Mouse (Mus musculus) G1E-ER4 (cell line): ENCODE results near the gene Wfdc15a. TPM values are rescaled to one million over a fixed set of nuclear protein-coding genes. Genes with fewer than 3 reads are reported as not detected.

ENCODE experiments used
- GATA1 ChIP-seq: IDR thresholded peaks from one replicate; pipeline ENCODE4 v1.8.0; 2012; ENCODE audit warnings: low read length, inconsistent platforms
- polyA plus RNA-seq: library from polyadenylated mRNA; stranded (reverse); fragments of >175 nt; gene quantifications from 2 replicates; pipeline ENCODE4 v1.2.3, GENCODE M21; 2012

Wfdc15a gene
- not detected in 2 replicates for polyA plus RNA-seq

DNA sequence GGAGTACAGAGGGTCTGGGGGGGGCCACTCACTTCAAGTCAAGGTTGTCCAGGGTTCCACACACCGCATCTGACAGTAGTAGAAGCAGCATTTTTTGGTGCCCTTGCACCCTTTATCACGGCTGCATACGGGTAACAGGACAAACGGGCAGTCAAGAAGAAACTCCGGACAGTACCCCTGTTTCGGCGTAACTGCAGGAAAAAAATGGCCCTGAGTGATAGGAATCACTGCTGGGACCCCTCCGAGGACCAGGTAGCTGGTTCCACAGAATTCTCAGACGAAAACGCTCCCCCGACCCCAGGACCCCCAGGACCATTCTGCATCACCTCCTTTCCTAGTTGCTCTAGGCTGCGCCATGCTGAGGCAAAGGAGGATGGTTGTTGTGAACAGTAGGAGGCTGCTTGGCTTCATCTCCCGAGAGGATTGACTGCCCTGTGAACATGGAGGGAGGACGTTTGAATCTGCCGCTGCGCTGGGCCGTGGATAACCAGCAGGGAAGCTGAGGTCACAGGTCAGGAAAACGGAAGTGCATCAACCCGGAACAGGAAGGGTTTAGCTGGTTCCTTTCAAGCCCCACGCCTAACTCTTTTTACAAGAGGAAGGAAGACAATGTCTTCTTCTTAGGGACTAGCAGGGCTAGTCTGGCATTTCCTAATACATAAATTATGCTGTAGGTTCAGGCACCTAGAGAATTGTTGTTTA lies at the start of gene Wfdc15a:
Wfdc15a (minus strand) TSS at position 505 of the 702 bp plus-strand sequence.
- TF ChIP-seq GATA1, result no peak

DNA sequence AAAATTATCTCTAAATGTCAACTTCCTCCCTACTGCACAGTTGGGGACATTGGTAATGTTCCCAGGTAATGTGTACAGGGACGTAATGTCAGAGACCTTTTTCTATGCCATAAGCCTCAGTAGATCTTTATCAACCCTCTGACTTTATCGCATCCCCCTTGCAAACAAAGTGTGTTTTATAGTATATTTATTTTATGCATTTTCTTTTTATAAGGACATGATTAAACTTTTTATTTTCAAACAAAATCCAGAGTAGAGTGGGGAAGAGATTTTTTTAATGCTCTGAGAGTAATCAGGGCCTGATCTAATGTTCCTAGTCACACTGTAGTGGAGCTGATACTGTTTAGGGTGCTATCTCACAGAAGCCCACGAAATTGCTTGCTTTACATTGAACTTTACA lies 38.4 kb upstream of the Wfdc15a start, which contains the start of gene Svs2:
Svs2 (minus strand) TSS at position 101 of the 400 bp plus-strand sequence.
- no peak for TF ChIP-seq GATA1

GRCm38 (mm10) chr2:164232671-164233070 lies 32.7 kb upstream of the Wfdc15a start:
- TF ChIP-seq GATA1, result no peak

DNA sequence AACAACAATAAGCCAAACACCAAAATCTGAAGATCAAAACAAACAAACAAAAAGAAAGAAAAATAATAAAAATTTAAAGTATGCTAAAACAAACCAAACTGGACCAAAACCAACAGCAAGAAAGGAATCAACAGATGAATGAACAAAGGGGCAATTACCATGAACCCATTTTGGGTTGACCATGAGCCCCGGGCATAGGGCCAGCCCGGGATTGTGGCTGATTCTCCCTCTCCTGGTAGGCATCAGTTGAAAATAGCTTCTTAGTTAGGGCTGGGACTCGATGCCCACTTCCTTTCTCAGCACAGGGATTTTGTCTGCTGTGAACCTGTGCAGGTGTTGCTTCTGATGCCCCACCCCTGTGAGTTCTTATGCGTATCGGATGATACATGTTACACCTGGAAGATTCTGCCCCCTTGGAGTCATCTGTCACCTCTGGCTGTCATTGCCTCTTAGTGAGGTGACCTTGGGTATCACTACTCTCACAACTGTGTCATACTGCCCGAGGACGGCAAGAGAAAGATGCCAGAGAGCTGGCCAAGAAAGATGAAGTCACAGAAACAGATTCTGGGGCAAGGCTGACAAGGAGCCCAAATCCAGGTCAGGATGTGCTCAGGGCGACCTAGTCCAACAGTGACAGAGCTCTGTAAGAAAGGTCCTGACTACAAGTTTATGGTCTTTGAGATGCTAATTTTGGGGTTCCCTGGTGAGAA lies 28.6 kb upstream of the Wfdc15a start:
- TF ChIP-seq GATA1, result no peak

DNA sequence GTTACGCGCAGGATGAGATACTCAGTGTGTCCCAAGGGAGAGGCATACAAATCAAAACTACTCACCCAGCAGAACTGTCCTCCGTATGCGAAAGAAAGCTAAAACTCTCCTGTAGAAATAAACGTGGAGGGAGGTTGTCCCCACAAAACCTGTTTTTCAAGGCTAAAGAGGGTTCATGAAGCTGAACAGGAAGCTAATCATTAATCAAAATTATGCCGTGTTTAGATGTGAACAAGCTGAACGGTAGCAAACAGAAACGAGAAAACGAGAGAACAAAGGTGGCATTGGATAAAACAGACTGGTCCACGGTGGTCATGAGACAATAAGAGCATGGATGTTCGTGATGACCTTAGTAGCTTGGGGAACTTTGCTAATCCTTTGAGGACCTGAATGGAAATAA lies 21.6 kb upstream of the Wfdc15a start, which contains the start of gene Wfdc15b:
Wfdc15b (minus strand) TSS at position 139 of the 400 bp plus-strand sequence.
- no peak for TF ChIP-seq GATA1

DNA sequence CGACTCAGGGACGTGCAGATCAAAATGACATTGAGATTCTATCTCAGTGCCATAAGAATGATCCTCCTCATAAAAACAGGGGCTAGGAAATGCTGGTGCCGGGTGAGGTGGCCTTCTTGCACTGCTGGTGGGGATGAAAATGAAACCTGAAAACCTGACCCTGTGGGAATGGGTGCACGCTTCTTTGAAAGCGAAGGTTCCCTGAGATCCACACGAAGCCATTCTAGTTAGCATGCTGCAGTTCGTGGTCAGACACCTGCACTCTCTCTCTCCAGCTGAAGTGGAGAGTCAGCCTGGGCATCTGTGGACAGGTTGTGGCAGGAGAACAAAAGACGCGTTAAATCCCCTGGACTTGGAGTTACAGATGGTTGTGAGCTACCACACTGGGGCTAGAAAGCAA lies 19.4 kb upstream of the Wfdc15a start:
- TF ChIP-seq GATA1, result no peak

DNA sequence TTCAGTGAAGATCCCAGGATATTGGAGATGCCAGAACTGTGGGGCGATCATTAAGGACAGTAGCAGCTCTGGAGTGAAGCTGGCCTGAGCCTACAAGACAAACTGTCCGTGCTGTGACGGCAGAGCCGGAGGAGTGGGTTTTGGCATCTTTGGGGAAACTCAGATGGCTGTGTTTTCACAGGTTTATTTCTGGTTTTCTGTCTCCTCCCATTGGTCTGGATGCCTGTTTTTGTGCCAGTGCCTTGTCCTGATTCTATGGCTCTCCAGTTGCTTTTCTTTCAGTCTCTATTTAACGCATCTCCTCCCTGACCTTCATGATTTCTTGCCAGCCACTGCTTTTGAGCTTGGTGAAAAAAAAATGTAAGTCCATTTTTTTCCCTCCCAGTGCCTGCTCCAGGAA lies 12.8 kb upstream of the Wfdc15a start:
- TF ChIP-seq GATA1, result no peak

DNA sequence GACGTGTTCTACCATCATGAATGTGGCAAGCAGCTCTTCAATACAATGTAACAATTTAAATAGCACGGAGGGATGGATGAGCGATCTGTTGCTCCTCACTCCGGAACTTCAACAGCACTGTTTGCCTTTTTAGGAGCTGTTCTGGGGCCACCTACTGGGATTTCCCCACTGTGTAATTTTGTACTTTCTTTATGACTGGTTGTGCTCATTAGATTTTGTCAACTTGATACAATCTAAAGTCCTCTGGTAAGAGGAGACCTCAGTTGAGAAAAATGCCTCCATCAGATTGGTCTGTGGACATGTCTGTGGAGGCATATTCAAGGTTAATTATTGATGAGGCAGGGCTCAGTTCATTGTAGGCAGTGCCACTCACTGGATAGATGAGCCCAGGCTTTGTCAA lies 11.0 kb upstream of the Wfdc15a start:
- no peak for TF ChIP-seq GATA1

- no peak for TF ChIP-seq GATA1
These were observed 6.7 kb upstream of the Wfdc15a start for GRCm38 (mm10) chr2:164206676-164207075.

GRCm38 (mm10) chr2:164196700-164196990 lies 3.3 kb downstream of the Wfdc15a start:
- no peak for TF ChIP-seq GATA1

DNA sequence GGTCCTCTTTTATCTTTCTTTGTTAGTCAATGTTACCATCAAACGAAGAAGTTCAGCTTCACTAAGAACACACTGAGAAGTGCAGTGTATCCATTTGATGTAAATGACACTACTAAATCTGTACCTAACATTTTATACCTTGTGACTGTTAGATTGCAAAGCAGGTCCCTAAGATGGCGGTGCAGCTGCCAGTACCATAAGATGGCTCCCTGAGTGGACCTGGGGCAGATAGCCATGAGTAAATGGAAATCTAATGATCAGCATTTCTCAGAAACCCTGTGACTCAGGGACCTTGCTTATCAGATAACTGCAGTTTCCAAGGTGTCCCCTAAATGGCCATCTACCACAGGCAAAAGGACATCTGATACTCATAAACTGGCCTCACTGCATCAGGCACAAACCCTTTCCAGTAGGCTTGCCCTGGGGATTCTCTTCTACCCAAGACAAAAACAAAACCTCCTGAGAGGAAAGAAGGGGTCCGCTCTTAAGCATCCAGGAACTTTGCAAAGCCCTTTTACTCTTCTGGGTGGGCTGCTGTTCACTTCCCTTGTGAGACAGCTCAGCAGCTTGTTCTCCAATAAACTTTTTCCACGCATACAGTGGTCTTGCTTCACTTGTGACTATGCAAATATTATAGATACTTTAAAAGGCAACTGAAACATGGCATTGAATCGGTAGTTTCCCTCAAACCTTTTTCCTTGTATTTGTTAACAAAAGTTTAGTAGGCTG lies 3.8 kb downstream of the Wfdc15a start:
- no peak for TF ChIP-seq GATA1

DNA sequence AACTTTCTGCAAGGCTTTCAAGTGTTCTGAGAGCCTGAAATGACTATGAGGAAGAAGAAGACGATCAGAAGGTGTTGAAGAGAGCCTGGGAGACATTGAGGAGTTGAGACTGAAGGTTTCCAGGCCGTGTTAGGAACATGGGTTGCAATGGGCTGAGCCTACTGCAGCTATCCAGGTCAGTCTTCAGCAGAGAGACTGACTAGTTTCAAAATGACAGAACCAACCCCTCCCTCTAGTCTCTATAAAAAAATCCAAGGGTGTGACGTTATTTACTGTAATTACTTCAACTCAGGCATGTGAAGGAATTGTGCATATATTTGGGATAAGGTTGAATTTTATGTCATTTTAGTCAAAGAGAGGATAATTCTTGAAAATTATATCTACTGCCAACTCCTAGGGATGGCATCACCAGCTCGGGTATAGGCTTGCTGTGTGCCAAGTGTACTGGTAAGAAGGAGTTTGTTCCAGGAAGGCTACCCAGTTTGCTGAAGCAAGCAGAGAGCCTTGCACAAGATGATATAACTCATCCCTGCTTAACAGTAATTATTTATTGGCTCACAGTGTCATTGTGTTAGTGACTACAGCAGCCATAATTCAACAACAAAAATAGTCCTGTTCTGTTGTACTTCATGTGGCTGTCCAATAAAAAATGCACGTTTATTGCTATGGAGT lies 4.8 kb downstream of the Wfdc15a start:
- no peak for TF ChIP-seq GATA1

- TF ChIP-seq GATA1, result no peak
These were observed 7.7 kb downstream of the Wfdc15a start for GRCm38 (mm10) chr2:164192279-164192678.

DNA sequence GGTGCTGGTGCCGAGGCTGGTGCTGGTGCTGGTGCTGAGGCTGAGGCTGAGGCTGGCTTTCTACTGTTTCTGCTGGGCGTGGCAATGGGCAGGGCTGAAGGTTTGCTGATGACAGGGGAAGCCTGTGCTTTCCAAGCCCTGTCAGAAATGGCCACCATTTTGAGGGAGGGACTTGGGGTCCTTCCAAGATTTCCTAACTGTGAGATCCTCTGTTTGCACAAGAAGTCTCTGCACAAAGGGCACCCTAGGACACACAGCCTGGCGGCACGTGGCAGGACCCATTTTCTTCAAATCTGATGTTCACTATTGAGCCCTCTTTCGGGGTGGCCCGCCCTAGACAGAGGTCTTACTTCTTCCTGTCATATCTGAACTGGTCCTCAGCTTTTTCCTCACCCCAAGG lies 9.4 kb downstream of the Wfdc15a start, which contains the start of gene Wfdc12:
Wfdc12 (minus strand) TSS at position 33 of the 400 bp plus-strand sequence.
- TF ChIP-seq GATA1, result no peak

GRCm38 (mm10) chr2:164188722-164189121 lies 11.2 kb downstream of the Wfdc15a start:
- TF ChIP-seq GATA1, result no peak
